Mouse (Mus musculus) hindbrain, embryonic 16.5 days (tissue): Measurements from ENCODE around the gene Kif13a. TPM values are rescaled to one million over a fixed set of nuclear protein-coding genes. Genes with fewer than 3 reads are reported as not detected.

ENCODE experiments used
- ATAC-seq: fragments of 200-750 bp; cut with Nextera tagmentation; 2 replicates; pipeline ENCODE4 v1.8.0; 2017; ENCODE audit warnings: moderate TSS enrichment, moderate library complexity
- H3K27ac ChIP-seq: fragments of 300-500 bp; sonication (generic); 2 replicates; pipeline ENCODE4 v1.5.1; 2014; ENCODE audit warnings: low read depth, mild to moderate bottlenecking, control low read depth, low read length, moderate library complexity
- H3K27me3 ChIP-seq: fragments of 300-500 bp; sonication (generic); replicated peaks from 2 replicates; pipeline ENCODE4 v1.6.1; 2014; ENCODE audit warnings: low read length; ENCODE audit not compliant: control insufficient read depth, insufficient read depth
- H3K36me3 ChIP-seq: fragments of 300-500 bp; sonication (generic); 2 replicates; pipeline ENCODE4 v1.6.1; 2014; ENCODE audit warnings: mild to moderate bottlenecking, low read length, moderate library complexity, mixed read lengths; ENCODE audit not compliant: control insufficient read depth, insufficient read depth
- H3K4me1 ChIP-seq: fragments of 300-500 bp; sonication (generic); 2 replicates; pipeline ENCODE4 v1.6.1; 2014; ENCODE audit warnings: low read depth, low read length; ENCODE audit not compliant: control insufficient read depth, insufficient read depth
- H3K4me2 ChIP-seq: fragments of 300-500 bp; sonication (generic); 2 replicates; pipeline ENCODE4 v1.6.1; 2014; ENCODE audit warnings: mild to moderate bottlenecking, low read length, control low read depth, moderate library complexity
- H3K4me3 ChIP-seq: fragments of 300-500 bp; sonication (generic); 2 replicates; pipeline ENCODE4 v1.5.1; 2014; ENCODE audit warnings: mild to moderate bottlenecking, low read length, control low read depth, moderate library complexity
- H3K9ac ChIP-seq: fragments of 300-500 bp; sonication (generic); 2 replicates; pipeline ENCODE4 v1.6.1; 2014; ENCODE audit warnings: low read depth, mild to moderate bottlenecking, control low read depth, low read length, moderate library complexity
- H3K9me3 ChIP-seq: fragments of 300-500 bp; sonication (generic); 2 replicates; pipeline ENCODE4 v1.6.1; 2014; ENCODE audit warnings: mild to moderate bottlenecking, low read length, moderate library complexity; ENCODE audit not compliant: control insufficient read depth
- WGBS: fragments of 180-500 bp; shearing (Covaris S2); extraction: QIAGEN DNeasy Blood & Tissue Kit; methylation state at CpG from one replicate; pipeline ENCODE4 v1.1.7; 2014; 5-methylcytosine and 5-hydroxymethylcytosine counted together
- polyA plus RNA-seq: library from polyadenylated mRNA; unstranded; fragments of >200 nt; fragmentation: Nextera tagmentation; extraction: Ambion mirVana; gene quantifications from 2 replicates; pipeline ENCODE4 v1.2.1, GENCODE M21; 2015

The Kif13a gene
- polyA plus RNA-seq, 1 experiment from 2014 or later, result 8.0 TPM

GRCm38 (mm10) chr13:46880736-46881135 lies 48.9 kb downstream of the Kif13a start:
- no peak overlapping the region for H3K27ac ChIP-seq
- H3K36me3 ChIP-seq, result no peaks in the 10 kb centered on the region
- H3K27me3 ChIP-seq, result no peaks in the 10 kb centered on the region
- no peak overlapping the region for H3K4me3 ChIP-seq
- no peaks in the 10 kb centered on the region for H3K9me3 ChIP-seq
- 50% methylated on average over 14 of the region's 14 CpGs for WGBS
- no peak overlapping the region for H3K9ac ChIP-seq
- H3K4me2 ChIP-seq, result no peak overlapping the region
- no peaks in the 10 kb centered on the region; the same call in 1 of the 2 replicates for H3K4me1 ChIP-seq
- ATAC-seq, result no peak

GRCm38 (mm10) chr13:46880243-46880642 lies 49.4 kb downstream of the Kif13a start:
- 82% methylated on average over 6 of the region's 6 CpGs for WGBS
- no peak overlapping the region for H3K27ac ChIP-seq
- ATAC-seq, result no peak

GRCm38 (mm10) chr13:46877049-46877448 lies 52.6 kb downstream of the Kif13a start:
- H3K4me1 ChIP-seq, result no peaks in the 10 kb centered on the region; the same call in 1 of the 2 replicates
- H3K36me3 ChIP-seq, result no peaks in the 10 kb centered on the region
- no peak overlapping the region for H3K4me2 ChIP-seq
- H3K4me3 ChIP-seq, result no peak overlapping the region
- no peak overlapping the region for H3K27ac ChIP-seq
- no peaks in the 10 kb centered on the region for H3K27me3 ChIP-seq
- no peak for ATAC-seq
- H3K9me3 ChIP-seq, result no peaks in the 10 kb centered on the region
- H3K9ac ChIP-seq, result no peak overlapping the region
- 80% methylated on average over 4 of the region's 4 CpGs for WGBS

More at GRCm38 (mm10) chr13:46880243-46880642, 49.4 kb downstream of the Kif13a start:
- Histone ChIP-seq H3K9ac (no peak overlapping the region), H3K36me3 (no peaks in the 10 kb centered on the region), H3K4me2 (no peak overlapping the region), H3K27me3 (no peaks in the 10 kb centered on the region), H3K9me3 (no peaks in the 10 kb centered on the region), H3K4me1 (no peaks in the 10 kb centered on the region; the same call in 1 of the 2 replicates), H3K4me3 (no peak overlapping the region)

- H3K4me3 ChIP-seq, result no peak overlapping the region
- no peak overlapping the region for H3K4me2 ChIP-seq
- ATAC-seq, result no peak
- no peaks in the 10 kb centered on the region for H3K9me3 ChIP-seq
- H3K27ac ChIP-seq, result no peak overlapping the region
- H3K4me1 ChIP-seq, result no peaks in the 10 kb centered on the region
- H3K36me3 ChIP-seq, result no peaks in the 10 kb centered on the region
- WGBS, result 72% methylated on average over 6 of the region's 6 CpGs
- H3K9ac ChIP-seq, result no peak overlapping the region
- H3K27me3 ChIP-seq, result no peaks in the 10 kb centered on the region
Observed at GRCm38 (mm10) chr13:46875377-46875776, 54.3 kb downstream of the Kif13a start.

- no peaks in the 10 kb centered on the region for H3K4me1 ChIP-seq
- no peaks in the 10 kb centered on the region for H3K27me3 ChIP-seq
- no peak for ATAC-seq
- no peak overlapping the region for H3K4me2 ChIP-seq
- 70% methylated on average over 11 of the region's 11 CpGs for WGBS
- no peak overlapping the region for H3K4me3 ChIP-seq
- peak overlapping the region; percentile 8; the same call in 1 of the 2 replicates for H3K27ac ChIP-seq
- H3K9me3 ChIP-seq, result no peaks in the 10 kb centered on the region
- no peak overlapping the region for H3K9ac ChIP-seq
- H3K36me3 ChIP-seq, result no peaks in the 10 kb centered on the region
Observed at GRCm38 (mm10) chr13:46872732-46873131, 56.9 kb downstream of the Kif13a start.

GRCm38 (mm10) chr13:46872194-46872593 lies 57.5 kb downstream of the Kif13a start:
- Histone ChIP-seq H3K27ac (peak overlapping the region; percentile 8; the same call in 1 of the 2 replicates), H3K9ac (no peak overlapping the region), H3K4me2 (no peak overlapping the region), H3K27me3 (no peaks in the 10 kb centered on the region), H3K4me1 (no peaks in the 10 kb centered on the region), H3K4me3 (no peak overlapping the region), H3K9me3 (no peaks in the 10 kb centered on the region), H3K36me3 (no peaks in the 10 kb centered on the region)
- WGBS, result 33% methylated on average over 6 of the region's 6 CpGs
- ATAC-seq, result peak; percentile 67; the same call in 1 of the 2 replicates

GRCm38 (mm10) chr13:46869464-46869863 lies 60.2 kb downstream of the Kif13a start:
- Histone ChIP-seq H3K4me3 (no peak overlapping the region), H3K36me3 (no peaks in the 10 kb centered on the region), H3K27me3 (no peaks in the 10 kb centered on the region), H3K4me2 (no peak overlapping the region), H3K4me1 (no peaks in the 10 kb centered on the region), H3K9ac (no peak overlapping the region), H3K9me3 (no peaks in the 10 kb centered on the region), H3K27ac (no peak overlapping the region)
- no peak for ATAC-seq
- 87% methylated on average over 13 of the region's 13 CpGs for WGBS

GRCm38 (mm10) chr13:46863169-46863748 lies 66.4 kb downstream of the Kif13a start:
- Histone ChIP-seq H3K27me3 (no peaks in the 10 kb centered on the region), H3K4me3 (no peak overlapping the region), H3K9ac (no peak overlapping the region), H3K36me3 (no peaks in the 10 kb centered on the region), H3K4me2 (no peak overlapping the region), H3K9me3 (no peaks in the 10 kb centered on the region), H3K27ac (no peak overlapping the region), H3K4me1 (no peaks in the 10 kb centered on the region)
- WGBS, result 89% methylated on average over 3 of the region's 3 CpGs
- ATAC-seq, result no peak

- Histone ChIP-seq H3K4me3 (no peak overlapping the region), H3K36me3 (no peaks in the 10 kb centered on the region), H3K9me3 (no peaks in the 10 kb centered on the region), H3K4me1 (no peaks in the 10 kb centered on the region), H3K4me2 (no peak overlapping the region), H3K27ac (no peak overlapping the region), H3K27me3 (no peaks in the 10 kb centered on the region), H3K9ac (no peak overlapping the region)
- 69% methylated on average over 2 of the region's 2 CpGs for WGBS
- ATAC-seq, result peak; percentile 37; the same call in 1 of the 2 replicates
Observed at GRCm38 (mm10) chr13:46859876-46860275, 69.8 kb downstream of the Kif13a start.
